ENCODE assay signal across 24 mouse cellular contexts in genomic region chr10:51320207-51320606, GRCm38 (mm10).
A peak's percentile ranks its signal among the peaks of the same experiment; 100 is the strongest.
DNase-seq lines count a peak whose midpoint lies in the region; ATAC-seq and TF ChIP-seq lines count a peak whose summit lies in the region.
"Had no signal": no experiment of that assay in that cellular context is flagged by ENCODE, and none has a peak within 500 bp of the region (broad histone marks: within the 10 kb centered on the region; RNA-seq: fewer than 3 reads in every experiment).

No protein-coding gene starts in this region.

- peak; percentile 32; the same call in 1 of the 2 replicates for ATAC-seq in kidney, embryonic 14.5 days (ENCODE audit: low FRiP score, low TSS enrichment)
- ATAC-seq in kidney, postnatal 0 days (replicated peaks; ENCODE audit: low FRiP score, low read depth) = no peak
- ATAC-seq: forebrain, embryonic 14.5 days; forebrain, embryonic 16.5 days had no signal

- no peaks in the 10 kb centered on the region for H3K27me3 ChIP-seq in kidney, embryonic 14.5 days (ENCODE audit: control insufficient read depth, insufficient read depth, low read length)
- H3K27me3 ChIP-seq in kidney, postnatal 0 days (ENCODE audit: insufficient read depth, low read length) = no peaks in the 10 kb centered on the region
- H3K27me3 ChIP-seq: embryonic facial prominence, embryonic 13.5 days; embryonic facial prominence, embryonic 15.5 days; forebrain, embryonic 12.5 days had no signal

- H3K4me2 ChIP-seq in kidney, embryonic 14.5 days (replicated peaks; ENCODE audit: low read depth, low read length) = no peak overlapping the region
- H3K4me2 ChIP-seq in kidney, postnatal 0 days (ENCODE audit: low read length) = no peak overlapping the region
- H3K4me2 ChIP-seq: embryonic facial prominence, embryonic 13.5 days; embryonic facial prominence, embryonic 15.5 days; forebrain, embryonic 12.5 days had no signal

- no peak overlapping the region for H3K27ac ChIP-seq in kidney, embryonic 14.5 days (ENCODE audit: low read depth, low read length)
- no peak overlapping the region for H3K27ac ChIP-seq in kidney, postnatal 0 days
- H3K27ac ChIP-seq: embryonic facial prominence, embryonic 13.5 days; embryonic facial prominence, embryonic 15.5 days; forebrain, embryonic 10.5 days; forebrain, embryonic 12.5 days had no signal

- no peak for DNase-seq in kidney, postnatal 25 days
- DNase-seq in kidney, postnatal 0 days (ENCODE audit: low spot score) = peak; percentile 9
- DNase-seq in kidney, postnatal 4 days = no peak
- DNase-seq in forelimb bud, embryonic 11.5 days (ENCODE audit: low read depth, low spot score) = peak; percentile 23
- peak; percentile 5 for DNase-seq in mesoderm, embryonic 11.5 days (ENCODE audit: low read depth, low spot score)
- DNase-seq in natural killer cell, adult 2 months (ENCODE audit: low spot score in 2 of 2) = no peak
- DNase-seq: adrenal gland, adult 2 months; adrenal gland, postnatal 10 days; adrenal gland, postnatal 25 days; cerebellum, adult 11 months; cerebellum, adult 18-20 months; cerebellum, adult 8-10 months; cerebellum, adult 9-11 months; cerebellum, postnatal 14 days; cerebellum, postnatal 36 days; embryo, embryonic 11 days had no signal

- WGBS in kidney, embryonic 14.5 days = 13% methylated on average over 2 of the region's 2 CpGs
- WGBS in kidney, postnatal 0 days = 8% methylated on average over 2 of the region's 2 CpGs

- H3K4me3 ChIP-seq in kidney, embryonic 14.5 days (ENCODE audit: low read length) = no peak overlapping the region
- no peak overlapping the region for H3K4me3 ChIP-seq in kidney, postnatal 0 days (replicated peaks; ENCODE audit: low read depth, low read length)
- H3K4me3 ChIP-seq: embryonic facial prominence, embryonic 13.5 days; embryonic facial prominence, embryonic 15.5 days; erythroblast, embryonic 14.5 days; forebrain, embryonic 10.5 days; forebrain, embryonic 12.5 days had no signal

- H3K9me3 ChIP-seq in kidney, embryonic 14.5 days (ENCODE audit: control insufficient read depth, low read length) = no peaks in the 10 kb centered on the region
- no peaks in the 10 kb centered on the region for H3K9me3 ChIP-seq in kidney, postnatal 0 days (replicated peaks; ENCODE audit: low read length)
- H3K9me3 ChIP-seq: embryonic facial prominence, embryonic 13.5 days; embryonic facial prominence, embryonic 15.5 days; forebrain, embryonic 10.5 days; forebrain, embryonic 12.5 days had no signal

- H3K4me1 ChIP-seq in kidney, embryonic 14.5 days (ENCODE audit: control insufficient read depth, insufficient read depth, low read length) = no peaks in the 10 kb centered on the region
- no peaks in the 10 kb centered on the region for H3K4me1 ChIP-seq in kidney, postnatal 0 days (replicated peaks; ENCODE audit: insufficient read depth, low read length)
- H3K4me1 ChIP-seq: embryonic facial prominence, embryonic 13.5 days; embryonic facial prominence, embryonic 15.5 days; forebrain, embryonic 10.5 days; forebrain, embryonic 12.5 days had no signal

- TF ChIP-seq CTCF in kidney, postnatal 0 days (IDR thresholded peaks at IDR 0.05; ENCODE audit: low read depth) = no peak

- no peaks in the 10 kb centered on the region for H3K36me3 ChIP-seq in kidney, embryonic 14.5 days (ENCODE audit: control insufficient read depth, insufficient read depth, low read length)
- H3K36me3 ChIP-seq in kidney, postnatal 0 days (ENCODE audit: insufficient read depth, low read length) = no peaks in the 10 kb centered on the region
- H3K36me3 ChIP-seq: embryonic facial prominence, embryonic 13.5 days; embryonic facial prominence, embryonic 15.5 days; forebrain, embryonic 10.5 days; forebrain, embryonic 12.5 days had no signal

- H3K9ac ChIP-seq in kidney, embryonic 14.5 days (ENCODE audit: low read depth, low read length) = no peak overlapping the region
- no peak overlapping the region for H3K9ac ChIP-seq in kidney, postnatal 0 days (ENCODE audit: low read depth, low read length)
- H3K9ac ChIP-seq: embryonic facial prominence, embryonic 13.5 days; embryonic facial prominence, embryonic 15.5 days; forebrain, embryonic 12.5 days had no signal

Comparison
In these comparisons a context has a peak if more than half of its experiments do, and no peak if none do; other contexts are left out.
1. DNase-seq: peak in kidney, postnatal 0 days (single experiment), forelimb bud, embryonic 11.5 days (single experiment) and mesoderm, embryonic 11.5 days (single experiment); none in kidney, postnatal 25 days (0 of 2), kidney, postnatal 4 days (0 of 2) and natural killer cell, adult 2 months (0 of 2).